Mouse (Mus musculus) lung, embryonic 14.5 days (tissue): ENCODE data around the gene Sgcd. TPM values are rescaled to one million over a fixed set of nuclear protein-coding genes. Genes with fewer than 3 reads are reported as not detected.

ENCODE experiments used
- ATAC-seq: fragments of 200-750 bp; cut with Nextera tagmentation; 2 replicates; pipeline ENCODE4 v1.8.0; 2017; ENCODE audit warnings: mild to moderate bottlenecking, moderate TSS enrichment, moderate library complexity; ENCODE audit not compliant: insufficient read depth
- DNase-seq: peaks from one replicate; pipeline ENCODE4 v3.0.0-alpha.2; 2015
- H3K27ac ChIP-seq: fragments of 300-500 bp; sonication (generic); 2 replicates; pipeline ENCODE4 v1.5.1; 2014; ENCODE audit warnings: low read depth, mild to moderate bottlenecking, moderate library complexity
- H3K27me3 ChIP-seq: fragments of 300-500 bp; sonication (generic); 2 replicates; pipeline ENCODE4 v1.6.1; 2014; ENCODE audit warnings: low read length, control low read depth; ENCODE audit not compliant: insufficient read depth
- H3K36me3 ChIP-seq: fragments of 300-500 bp; sonication (generic); 2 replicates; pipeline ENCODE4 v1.6.1; 2014; ENCODE audit warnings: control low read depth; ENCODE audit not compliant: insufficient read depth
- H3K4me1 ChIP-seq: fragments of 300-500 bp; sonication (generic); 2 replicates; pipeline ENCODE4 v1.6.1; 2014; ENCODE audit warnings: antibody characterized with exemption, control low read depth; ENCODE audit not compliant: insufficient read depth
- H3K4me2 ChIP-seq: fragments of 300-500 bp; sonication (generic); 2 replicates; pipeline ENCODE4 v1.6.1; 2014; ENCODE audit warnings: mild to moderate bottlenecking
- H3K4me3 ChIP-seq: fragments of 300-500 bp; sonication (generic); 2 replicates; pipeline ENCODE4 v1.5.1; 2014; ENCODE audit warnings: low read depth, low read length
- H3K9ac ChIP-seq: fragments of 300-500 bp; sonication (generic); 2 replicates; pipeline ENCODE4 v1.6.1; 2014
- H3K9me3 ChIP-seq: fragments of 300-500 bp; sonication (generic); 2 replicates; pipeline ENCODE4 v1.6.1; 2016; ENCODE audit warnings: low read depth, low read length, control low read depth
- CTCF ChIP-seq: IDR thresholded peaks from 2 replicates; pipeline ENCODE4 v1.5.1; 2016; ENCODE audit warnings: antibody characterized with exemption, low read depth
- WGBS: fragments of 180-500 bp; shearing (Covaris S2); extraction: QIAGEN DNeasy Blood & Tissue Kit; methylation state at CpG from one replicate; pipeline ENCODE4 v1.1.7; 2014; 5-methylcytosine and 5-hydroxymethylcytosine counted together
- polyA plus RNA-seq: library from polyadenylated mRNA; unstranded; fragments of >200 nt; fragmentation: Nextera tagmentation; extraction: Ambion mirVana; gene quantifications from 2 replicates; pipeline ENCODE4 v1.2.1, GENCODE M21; 2014

Gene Sgcd
- polyA plus RNA-seq, 1 experiment from 2014 or later: 2.5 TPM

GRCm38 (mm10) chr11:47294741-47295140 is 694.0 kb downstream of the Sgcd start:
- Histone ChIP-seq H3K27me3 (no peaks in the 10 kb centered on the region), H3K9ac (no peak overlapping the region), H3K36me3 (no peaks in the 10 kb centered on the region), H3K4me2 (no peak overlapping the region), H3K4me1 (no peaks in the 10 kb centered on the region), H3K9me3 (no peaks in the 10 kb centered on the region), H3K4me3 (no peak overlapping the region), H3K27ac (no peak overlapping the region)
- DNase-seq: no peak
- no peak for ATAC-seq
- WGBS: 86% methylated on average over 1 of the region's 1 CpGs
- TF ChIP-seq CTCF: no peak

- 62% methylated on average over 4 of the region's 4 CpGs for WGBS
- DNase-seq: no peak
- Histone ChIP-seq H3K27me3 (no peaks in the 10 kb centered on the region), H3K9me3 (no peaks in the 10 kb centered on the region), H3K4me1 (no peaks in the 10 kb centered on the region), H3K9ac (no peak overlapping the region), H3K27ac (no peak overlapping the region), H3K36me3 (no peaks in the 10 kb centered on the region), H3K4me2 (no peak overlapping the region), H3K4me3 (no peak overlapping the region)
- no peak for ATAC-seq
- no peak for TF ChIP-seq CTCF
Measured at GRCm38 (mm10) chr11:47276586-47276985, 712.2 kb downstream of the Sgcd start.

- ATAC-seq: no peak
- WGBS: 76% methylated on average over 4 of the region's 4 CpGs
- no peak overlapping the region for H3K27ac ChIP-seq
- no peak for DNase-seq
- no peak overlapping the region for H3K9ac ChIP-seq
- no peaks in the 10 kb centered on the region for H3K4me1 ChIP-seq
- TF ChIP-seq CTCF: no peak
- H3K27me3 ChIP-seq: no peaks in the 10 kb centered on the region
- H3K4me2 ChIP-seq: no peak overlapping the region
- no peaks in the 10 kb centered on the region for H3K36me3 ChIP-seq
- no peaks in the 10 kb centered on the region for H3K9me3 ChIP-seq
- H3K4me3 ChIP-seq: no peak overlapping the region
Measured at GRCm38 (mm10) chr11:47268556-47268955, 720.2 kb downstream of the Sgcd start.

GRCm38 (mm10) chr11:47264267-47264984 is 724.3 kb downstream of the Sgcd start:
- WGBS: 72% methylated on average over 9 of the region's 9 CpGs

DNA sequence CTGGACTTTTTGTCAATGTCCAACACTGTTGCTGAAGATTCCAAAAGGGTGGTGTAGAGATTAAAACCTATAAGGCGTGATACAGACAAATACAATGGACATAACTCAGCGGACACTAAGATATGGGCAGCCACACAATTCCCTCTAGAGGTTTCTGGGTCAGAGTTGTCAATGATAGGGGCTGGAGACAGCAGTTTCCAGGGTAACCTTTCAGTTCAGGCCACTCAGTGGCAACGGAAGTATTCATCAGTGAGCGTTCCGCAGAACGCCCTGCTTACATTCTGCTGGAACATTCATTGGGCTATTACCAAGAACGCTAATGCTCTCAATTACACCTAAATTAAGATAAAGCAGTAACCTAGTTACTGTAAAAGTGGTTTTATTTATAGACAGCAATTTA is 738.5 kb downstream of the Sgcd start:
- DNase-seq (no peak), ATAC-seq (no peak)
- Histone ChIP-seq H3K4me3 (no peak overlapping the region), H3K36me3 (no peaks in the 10 kb centered on the region), H3K27me3 (no peaks in the 10 kb centered on the region), H3K9me3 (no peaks in the 10 kb centered on the region), H3K27ac (no peak overlapping the region), H3K4me1 (no peaks in the 10 kb centered on the region), H3K4me2 (no peak overlapping the region), H3K9ac (no peak overlapping the region)
- WGBS: 66% methylated on average over 7 of the region's 7 CpGs
- TF ChIP-seq CTCF: no peak

More at GRCm38 (mm10) chr11:47264267-47264984, 724.3 kb downstream of the Sgcd start:
- ATAC-seq: no peak
- Histone ChIP-seq H3K4me3 (no peak overlapping the region), H3K4me2 (no peak overlapping the region), H3K9me3 (no peaks in the 10 kb centered on the region), H3K4me1 (no peaks in the 10 kb centered on the region), H3K9ac (no peak overlapping the region), H3K36me3 (no peaks in the 10 kb centered on the region), H3K27ac (no peak overlapping the region), H3K27me3 (no peaks in the 10 kb centered on the region)
- no peak for DNase-seq
- TF ChIP-seq CTCF: no peak

- no peak for TF ChIP-seq CTCF
- H3K4me3 ChIP-seq: no peak overlapping the region
- H3K27me3 ChIP-seq: no peaks in the 10 kb centered on the region
- no peak overlapping the region for H3K9ac ChIP-seq
- no peaks in the 10 kb centered on the region for H3K9me3 ChIP-seq
- WGBS: 72% methylated on average over 4 of the region's 4 CpGs
- H3K4me2 ChIP-seq: no peak overlapping the region
- no peaks in the 10 kb centered on the region for H3K4me1 ChIP-seq
- H3K27ac ChIP-seq: no peak overlapping the region
- DNase-seq: no peak
- ATAC-seq: no peak
- H3K36me3 ChIP-seq: no peaks in the 10 kb centered on the region
Measured at GRCm38 (mm10) chr11:47248345-47248893, 740.4 kb downstream of the Sgcd start.

GRCm38 (mm10) chr11:47247703-47248344 is 740.9 kb downstream of the Sgcd start:
- DNase-seq (no peak), ATAC-seq (no peak)
- H3K27ac ChIP-seq: no peak overlapping the region
- H3K9ac ChIP-seq: no peak overlapping the region
- no peaks in the 10 kb centered on the region for H3K9me3 ChIP-seq
- no peak overlapping the region for H3K4me3 ChIP-seq
- H3K36me3 ChIP-seq: no peaks in the 10 kb centered on the region
- no peak for TF ChIP-seq CTCF
- no peak overlapping the region for H3K4me2 ChIP-seq
- WGBS: 83% methylated on average over 8 of the region's 8 CpGs
- H3K27me3 ChIP-seq: no peaks in the 10 kb centered on the region
- no peaks in the 10 kb centered on the region for H3K4me1 ChIP-seq
